Mouse (Mus musculus) heart, adult 2 months (tissue): Measurements from ENCODE around the gene Tubb2b. TPM values are rescaled to one million over a fixed set of nuclear protein-coding genes. Genes with fewer than 3 reads are reported as not detected.

Experiments
- DNase-seq, 2 experiments: peaks; one replicate each; pipeline ENCODE4 v3.0.0; 2021
- H3K27ac ChIP-seq: fragments of 200-600 bp; 2 replicates; pipeline ENCODE4 v1.8.1; 2022
- H3K27me3 ChIP-seq: fragments of 200-500 bp; 2 replicates; pipeline ENCODE4 v1.6.1; 2012; ENCODE audit warnings: mild to moderate bottlenecking, low read length, inconsistent platforms, mixed read lengths; ENCODE audit not compliant: control insufficient read depth, insufficient read depth
- H3K36me3 ChIP-seq: fragments of 200-500 bp; 2 replicates; pipeline ENCODE4 v1.6.1; 2012; ENCODE audit warnings: low read length, inconsistent platforms; ENCODE audit not compliant: control insufficient read depth, insufficient read depth
- H3K4me1 ChIP-seq: fragments of 200-500 bp; 2 replicates; pipeline ENCODE4 v1.6.1; 2011; ENCODE audit warnings: low read length; ENCODE audit not compliant: control insufficient read depth, insufficient read depth
- H3K4me3 ChIP-seq: fragments of 200-600 bp; 2 replicates; pipeline ENCODE4 v1.8.1; 2022
- H3K79me2 ChIP-seq: fragments of 200-500 bp; replicated peaks from 2 replicates; pipeline ENCODE4 v1.6.1; 2012; ENCODE audit warnings: mild to moderate bottlenecking, inconsistent platforms, low read length, moderate library complexity, mixed read lengths; ENCODE audit not compliant: control insufficient read depth, insufficient read depth
- H3K9ac ChIP-seq: fragments of 200-500 bp; 2 replicates; pipeline ENCODE4 v1.6.1; 2012; ENCODE audit warnings: low read depth, mild to moderate bottlenecking, control low read depth, inconsistent platforms, low read length, mixed read lengths
- CTCF ChIP-seq: fragments of 200-600 bp; IDR thresholded peaks from 2 replicates; pipeline ENCODE4 v1.8.1; 2022; ENCODE audit warnings: antibody characterized with exemption, mild to moderate bottlenecking, moderate library complexity
- EP300 ChIP-seq: fragments of 200-500 bp; IDR thresholded peaks from 2 replicates; pipeline ENCODE4 v1.6.1; 2011; ENCODE audit warnings: low read depth, low read length, control low read depth; ENCODE audit not compliant: insufficient read depth
- POLR2A ChIP-seq: fragments of 200-500 bp; IDR thresholded peaks from 2 replicates; pipeline ENCODE4 v1.6.1; 2011; ENCODE audit warnings: mild to moderate bottlenecking, low read depth, low read length, control low read depth; ENCODE audit not compliant: insufficient read depth
- WGBS: fragments of 180-500 bp; shearing (Covaris S2); methylation state at CpG from one replicate; pipeline ENCODE4 v1.1.7; 2018; 5-methylcytosine and 5-hydroxymethylcytosine counted together
- intact Hi-C: fragments of 180-260 bp; cut with DNase I; formaldehyde crosslinking; loops from one replicate; pipeline ENCODE4 v1.15.1; 2025
- polyA plus RNA-seq: library from polyadenylated mRNA; depleted of rRNA; stranded (reverse); fragments of >200 nt; gene quantifications from 2 replicates; pipeline ENCODE4 v1.2.3, GENCODE M21; 2012
- total RNA-seq, 2 experiments: library from RNA; stranded (reverse); gene quantifications; 2 replicates each; pipeline ENCODE4 v1.2.3; 2021

Gene Tubb2b
- total and polyA plus RNA-seq, 3 experiments = 2.6 to 6.2 (median 5.3) TPM

GRCm38 (mm10) chr13:34153254-34154011 is 23.2 kb upstream of the Tubb2b start:
- 58% methylated on average over 4 of the region's 5 CpGs for WGBS
- no peak for TF ChIP-seq POLR2A
- TF ChIP-seq CTCF = no peak
- TF ChIP-seq EP300 = 0 out of 2 replicates have a peak, but pooled peaks have one; percentile 13
- no peak overlapping the region for H3K4me3 ChIP-seq
- peaks cover 7% of the 10 kb centered on the region for H3K4me1 ChIP-seq
- intact Hi-C loops = loop anchor here (1.0 kb wide), 1 partner anchor 75 kb away; the partner anchor contains the start of gene Tubb2a
- H3K79me2 ChIP-seq = no peaks in the 10 kb centered on the region
- no peaks in the 10 kb centered on the region for H3K36me3 ChIP-seq
- DNase-seq = peak in 1 of 2 experiments; percentile 43
- no peaks in the 10 kb centered on the region for H3K27me3 ChIP-seq
- no peak overlapping the region for H3K9ac ChIP-seq
- H3K27ac ChIP-seq = no peak overlapping the region; the same call in 1 of the 2 replicates

DNA sequence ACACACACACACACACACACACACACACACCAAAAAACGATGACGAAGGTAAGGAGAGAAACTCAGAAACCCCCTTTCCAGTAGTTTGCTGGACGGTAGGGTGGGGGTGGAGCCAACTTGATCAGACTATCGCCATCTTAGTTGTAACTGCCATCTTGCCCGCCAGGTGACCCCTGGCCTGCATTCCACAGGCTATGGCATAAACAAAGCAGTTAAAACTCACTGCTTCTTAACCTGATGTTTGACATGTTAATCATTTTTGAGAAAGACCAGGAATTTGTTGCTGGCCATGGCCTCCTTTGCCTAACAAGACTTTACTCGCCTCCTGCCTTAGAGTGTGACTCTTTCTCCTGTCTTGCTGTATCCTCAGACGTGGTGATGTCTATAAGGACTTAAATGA is 22.4 kb upstream of the Tubb2b start:
- no peak overlapping the region for H3K27ac ChIP-seq
- peaks cover 9% of the 10 kb centered on the region for H3K4me1 ChIP-seq
- intact Hi-C loops = no loop called here
- H3K27me3 ChIP-seq = no peaks in the 10 kb centered on the region
- DNase-seq = no peak
- H3K79me2 ChIP-seq = no peaks in the 10 kb centered on the region
- no peaks in the 10 kb centered on the region for H3K36me3 ChIP-seq
- no peak overlapping the region for H3K9ac ChIP-seq
- 87% methylated on average over 7 of the region's 7 CpGs for WGBS
- no peak overlapping the region for H3K4me3 ChIP-seq
- no peak for TF ChIP-seq EP300

DNA sequence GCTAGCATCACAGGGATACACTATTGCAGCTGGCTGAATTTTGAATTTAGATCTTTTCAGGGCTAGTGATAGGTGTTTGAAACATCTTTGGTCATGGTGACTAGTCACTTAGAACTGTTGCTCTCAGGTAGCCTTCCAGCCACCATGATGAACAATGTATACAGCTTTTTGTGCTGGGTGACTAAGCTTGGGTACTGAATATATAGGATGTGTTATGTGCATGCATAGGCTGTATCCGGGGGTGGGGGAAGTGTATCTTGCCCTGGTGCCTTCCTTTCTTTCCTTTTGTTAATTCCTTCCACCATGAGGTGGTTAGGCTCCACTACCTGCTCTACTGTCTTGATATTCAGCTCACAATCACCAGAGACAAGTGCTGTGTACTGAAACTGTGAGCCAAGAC is 21.2 kb upstream of the Tubb2b start:
- H3K79me2 ChIP-seq = no peaks in the 10 kb centered on the region
- H3K27me3 ChIP-seq = no peaks in the 10 kb centered on the region
- H3K4me1 ChIP-seq = peaks cover 9% of the 10 kb centered on the region
- TF ChIP-seq POLR2A = no peak
- no peak for TF ChIP-seq EP300
- TF ChIP-seq CTCF = no peak
- H3K9ac ChIP-seq = no peak overlapping the region
- no peak overlapping the region for H3K4me3 ChIP-seq
- H3K36me3 ChIP-seq = no peaks in the 10 kb centered on the region
- no peak overlapping the region for H3K27ac ChIP-seq
- 91% methylated on average over 1 of the region's 1 CpGs for WGBS
- no peak for DNase-seq
- intact Hi-C loops = no loop called here

- H3K4me1 ChIP-seq = peaks cover 9% of the 10 kb centered on the region
- WGBS = 29% methylated on average over 19 of the region's 19 CpGs
- intact Hi-C loops = no loop called here
- H3K9ac ChIP-seq = no peak overlapping the region
- no peaks in the 10 kb centered on the region for H3K79me2 ChIP-seq
- DNase-seq = peak in 1 of 2 experiments; percentile 25
- TF ChIP-seq POLR2A (no peak), CTCF (no peak), EP300 (no peak)
- no peak overlapping the region for H3K27ac ChIP-seq
- no peak overlapping the region for H3K4me3 ChIP-seq
- no peaks in the 10 kb centered on the region for H3K27me3 ChIP-seq
- H3K36me3 ChIP-seq = no peaks in the 10 kb centered on the region
Measured at GRCm38 (mm10) chr13:34150271-34151027, 20.2 kb upstream of the Tubb2b start.

GRCm38 (mm10) chr13:34149463-34150176 is 19.4 kb upstream of the Tubb2b start:
- H3K4me3 ChIP-seq = peak overlapping the region; percentile 49
- H3K36me3 ChIP-seq = no peaks in the 10 kb centered on the region
- no peak for DNase-seq
- no peaks in the 10 kb centered on the region for H3K79me2 ChIP-seq
- TF ChIP-seq EP300 = no peak
- no peak for TF ChIP-seq POLR2A
- no peak for TF ChIP-seq CTCF
- 0 out of 2 replicates have a peak overlapping the region, but pooled peaks have one; percentile 43 for H3K9ac ChIP-seq
- WGBS = 67% methylated on average over 5 of the region's 5 CpGs
- peaks cover 9% of the 10 kb centered on the region for H3K4me1 ChIP-seq
- H3K27ac ChIP-seq = peak overlapping the region; percentile 73
- no peaks in the 10 kb centered on the region for H3K27me3 ChIP-seq
- intact Hi-C loops = loop anchor here (2.0 kb wide), 1 partner anchor 49 kb away; no protein-coding TSS in a partner anchor
